Mouse (Mus musculus) urinary bladder, postnatal 14 days (tissue): Measurements from ENCODE around the gene Ccr3.
"Not testable (repeated sequence)": the region's sequence is repeated elsewhere in the genome, so short reads cannot be mapped to it uniquely, and the experiment has no call there.

Experiments
- DNase-seq: peaks from one replicate; pipeline ENCODE4 v3.0.0; 2021; ENCODE audit warnings: low spot score

The Ccr3 gene

GRCm38 (mm10) chr9:124053532-124053931, 31.8 kb downstream of the Ccr3 start:
- no peak for DNase-seq

DNA sequence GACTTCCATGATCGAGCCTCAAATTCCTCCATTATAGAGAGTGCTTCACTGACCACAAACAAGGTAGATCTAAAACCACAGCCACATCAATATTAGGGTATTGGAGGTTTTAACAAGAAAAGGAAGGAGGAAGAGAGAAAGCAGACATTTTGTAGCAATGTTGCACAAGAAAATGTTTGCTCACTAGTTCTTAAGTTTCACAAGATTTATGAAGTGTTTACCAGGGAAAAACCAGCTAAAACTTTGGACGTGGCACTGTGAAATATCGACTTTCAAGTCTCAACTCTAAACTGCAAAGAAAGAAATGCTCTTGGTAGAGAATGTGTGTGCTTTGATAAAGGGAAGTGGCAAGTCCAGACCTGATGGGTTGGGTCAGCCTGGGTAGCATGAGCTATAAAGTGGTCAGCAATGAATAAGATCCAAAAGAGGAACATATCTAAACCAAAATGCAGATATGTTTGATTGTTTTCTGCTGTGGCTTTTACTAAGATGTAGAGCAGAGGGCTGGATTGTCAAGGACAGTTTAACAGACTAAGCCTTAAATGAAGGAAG, 34.5 kb downstream of the Ccr3 start:
- peak; percentile 36 for DNase-seq

DNA sequence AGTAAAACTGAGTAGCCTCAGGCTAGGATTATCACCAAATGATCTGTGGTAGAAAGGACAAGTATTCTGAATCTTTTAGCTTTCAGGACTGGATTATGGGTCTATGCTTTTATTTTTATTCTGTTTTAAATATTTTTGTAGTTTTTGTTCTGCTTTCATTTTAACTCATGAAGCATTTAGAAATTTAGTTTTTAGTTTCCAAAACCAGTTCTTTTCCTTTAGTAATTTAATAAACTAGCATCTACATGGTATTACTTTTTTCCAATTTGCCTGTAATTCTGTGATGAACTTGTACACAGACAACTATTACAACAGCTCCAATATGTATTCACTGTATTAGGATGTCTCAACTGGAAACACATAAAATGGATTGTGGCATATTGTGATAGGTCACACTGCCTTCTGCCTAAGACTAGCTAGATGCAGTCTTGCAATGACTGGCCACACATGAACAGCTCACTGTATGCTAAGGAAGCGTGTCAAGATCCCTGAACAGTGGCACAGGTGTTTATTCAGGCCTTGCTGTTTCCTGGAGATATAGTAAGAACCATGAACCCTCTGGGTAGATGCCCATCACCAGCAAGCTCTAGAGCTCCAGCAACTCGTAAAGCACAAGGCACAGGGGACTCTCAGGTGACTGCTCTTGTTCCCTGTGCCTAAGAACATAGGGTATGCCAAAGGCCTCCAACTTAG, 38.0 kb downstream of the Ccr3 start:
- DNase-seq = no peak

- DNase-seq = not testable (repeated sequence)
Measured at GRCm38 (mm10) chr9:124061474-124062432, 40.0 kb downstream of the Ccr3 start.

DNA sequence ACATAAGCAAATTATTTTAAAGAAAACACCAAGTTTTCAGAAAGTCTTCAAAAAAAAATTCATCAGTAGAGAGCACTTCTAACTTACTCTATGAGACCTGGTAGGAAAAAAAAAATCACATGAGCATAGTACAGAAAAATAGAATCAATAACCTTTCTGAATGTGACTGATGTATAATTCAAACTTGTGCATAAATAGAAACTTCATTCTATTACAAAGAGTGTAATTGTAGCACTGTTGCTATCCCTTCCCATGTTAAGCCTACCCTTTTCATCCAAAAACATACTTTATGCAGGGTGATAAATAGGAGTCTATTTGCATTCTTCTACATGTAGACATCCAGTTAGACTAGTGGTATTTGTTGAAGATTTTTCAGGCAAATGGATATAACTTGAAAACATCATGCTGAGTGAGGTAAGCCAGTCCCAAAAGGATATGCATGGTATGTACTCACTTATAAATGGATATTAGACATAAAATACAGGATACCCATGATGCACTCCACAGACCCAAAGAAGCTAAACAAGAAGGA, 44.9 kb downstream of the Ccr3 start:
- no peak for DNase-seq

DNA sequence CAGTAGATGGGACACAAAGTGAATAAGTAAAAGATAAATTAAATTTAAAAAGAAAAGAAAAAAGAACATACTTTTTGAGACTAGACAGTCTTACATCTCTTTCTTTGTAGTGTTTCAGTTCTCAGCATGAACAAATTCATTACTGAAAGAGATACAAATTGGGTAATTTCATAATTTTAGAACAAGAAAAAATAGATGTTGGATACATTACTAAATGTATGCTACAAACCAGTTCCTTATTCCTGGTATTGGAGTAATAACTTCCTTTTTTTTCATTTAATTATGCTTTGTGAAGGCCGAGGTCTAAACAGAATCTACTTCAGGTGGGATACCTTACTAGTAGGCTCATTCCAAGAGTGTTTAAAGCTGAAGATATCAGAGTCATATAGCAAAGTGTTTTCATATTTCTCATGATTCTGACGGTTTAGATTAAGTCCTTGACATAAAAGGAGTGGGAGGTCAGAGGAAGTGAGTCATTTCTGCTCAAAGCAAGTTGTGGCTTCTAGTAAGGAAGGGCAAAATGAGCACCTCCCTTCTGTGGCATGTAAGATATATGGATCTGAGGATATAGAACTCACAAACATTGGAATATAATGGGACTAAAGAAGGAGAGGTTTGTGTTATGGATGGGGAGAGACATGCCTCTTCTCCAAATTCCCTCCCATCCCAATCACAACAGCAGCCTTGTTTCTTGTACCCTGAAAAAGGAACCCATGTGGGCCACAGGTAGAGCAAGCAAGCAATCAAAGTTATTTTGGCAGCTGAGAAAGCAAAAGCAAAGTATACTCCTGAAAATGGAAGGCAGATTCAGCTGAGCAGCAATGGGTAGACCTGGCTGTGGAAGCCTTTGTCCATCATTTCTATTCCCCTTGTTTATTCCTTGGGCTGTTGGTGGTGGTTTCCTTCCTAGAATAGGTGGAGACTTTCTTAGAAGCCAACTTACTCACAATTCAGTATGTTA, 46.6 kb downstream of the Ccr3 start:
- no peak for DNase-seq

DNA sequence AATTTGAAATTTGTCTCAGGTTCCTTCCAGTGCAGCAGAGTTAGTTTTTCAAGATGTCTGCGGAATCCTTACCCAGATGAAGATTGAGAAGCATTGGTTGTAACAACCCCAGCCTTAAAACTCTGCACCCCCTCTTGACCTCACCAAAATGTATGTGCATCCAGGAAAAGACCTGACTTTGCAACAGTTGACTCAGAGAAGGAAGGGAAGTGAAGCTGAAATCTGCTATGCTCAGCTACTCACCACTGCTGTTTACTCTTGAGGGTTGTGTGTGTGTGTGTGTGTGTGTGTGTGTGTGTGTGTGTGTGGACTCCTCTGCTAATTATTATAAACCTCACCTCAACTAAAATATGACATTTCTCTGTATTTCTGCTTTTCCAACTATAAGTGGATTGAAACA, 49.7 kb downstream of the Ccr3 start:
- DNase-seq = no peak

GRCm38 (mm10) chr9:124079803-124080202, 58.0 kb downstream of the Ccr3 start:
- DNase-seq = no peak

DNA sequence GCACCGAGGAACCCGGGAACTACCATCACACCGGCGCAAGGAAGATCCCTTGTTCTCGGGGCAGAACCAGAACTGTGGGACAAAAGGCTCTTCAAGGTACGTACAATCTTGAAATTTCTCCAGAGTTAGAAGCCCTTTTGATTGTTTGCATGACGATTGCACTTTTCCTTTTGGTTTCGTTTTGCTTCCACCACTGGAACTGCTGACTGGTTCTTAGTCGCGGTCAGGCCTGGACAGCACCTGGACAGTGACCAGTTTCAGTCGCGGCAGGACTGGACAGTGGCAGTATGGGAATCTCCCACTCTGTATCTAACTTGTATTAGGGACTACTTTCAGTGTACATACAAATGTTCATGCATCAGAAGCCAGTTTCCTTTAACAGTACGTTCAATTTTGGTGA, 58.7 kb downstream of the Ccr3 start:
- not testable (repeated sequence) for DNase-seq
